Mouse (Mus musculus) kidney, postnatal 4 days (tissue): ENCODE data around the gene Ccdc65.

Source experiments
- DNase-seq, 2 experiments: peaks; one replicate each; pipeline ENCODE4 v3.0.0; 2021; ENCODE audit warnings: mixed read lengths in 2 of 2

Ccdc65 gene

DNA sequence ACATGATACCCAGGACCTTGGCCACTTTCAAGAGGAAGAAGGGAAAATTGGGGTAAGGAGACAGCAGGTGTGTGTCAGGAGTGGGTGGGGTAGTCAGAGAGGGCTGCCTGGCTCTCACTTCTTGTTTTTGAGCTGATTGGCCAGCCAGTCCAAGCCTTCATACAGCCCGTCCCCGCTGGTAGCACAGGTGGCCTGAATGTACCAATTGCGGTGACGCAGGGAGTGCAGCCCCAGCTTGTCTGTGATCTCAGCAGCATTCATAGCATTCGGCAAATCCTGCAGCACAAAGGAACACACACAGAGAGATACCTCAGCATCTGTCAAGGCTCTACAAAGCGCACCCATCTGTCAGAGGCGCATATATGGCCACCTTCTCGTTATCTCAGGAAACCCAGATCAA is 32.2 kb downstream of the Ccdc65 start:
- DNase-seq: no peak

DNA sequence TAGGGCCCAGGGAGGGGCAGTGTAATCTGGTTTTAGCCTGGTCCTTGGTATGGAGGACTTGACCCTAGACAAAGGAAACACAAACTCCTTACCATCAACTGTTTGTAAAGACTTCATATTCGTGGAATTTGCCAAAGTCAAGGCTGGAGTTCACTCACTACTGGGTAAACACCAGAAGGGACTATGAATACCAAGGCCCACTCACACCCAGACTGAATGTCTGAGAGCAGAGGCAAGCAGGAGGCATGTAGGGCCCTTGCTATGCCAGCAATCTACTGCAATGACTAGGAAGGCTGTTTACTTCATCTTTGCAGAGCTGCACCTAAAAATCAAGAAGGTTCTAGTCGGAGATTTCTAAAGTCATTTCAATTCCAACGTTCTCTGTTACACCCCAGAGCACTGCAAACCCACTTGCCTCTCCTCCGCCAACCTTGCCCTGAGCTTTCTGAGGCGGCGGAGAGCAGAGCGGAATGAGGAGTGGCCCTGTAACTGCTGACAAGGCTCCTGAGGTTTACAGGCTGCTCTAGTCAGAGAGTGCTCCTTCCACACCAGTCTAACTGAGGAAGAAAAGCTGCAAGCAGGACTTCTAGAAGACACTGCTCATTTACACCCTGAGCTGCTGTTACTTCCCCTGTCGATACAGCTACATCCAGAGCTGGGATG is 34.9 kb downstream of the Ccdc65 start:
- no peak for DNase-seq

DNA sequence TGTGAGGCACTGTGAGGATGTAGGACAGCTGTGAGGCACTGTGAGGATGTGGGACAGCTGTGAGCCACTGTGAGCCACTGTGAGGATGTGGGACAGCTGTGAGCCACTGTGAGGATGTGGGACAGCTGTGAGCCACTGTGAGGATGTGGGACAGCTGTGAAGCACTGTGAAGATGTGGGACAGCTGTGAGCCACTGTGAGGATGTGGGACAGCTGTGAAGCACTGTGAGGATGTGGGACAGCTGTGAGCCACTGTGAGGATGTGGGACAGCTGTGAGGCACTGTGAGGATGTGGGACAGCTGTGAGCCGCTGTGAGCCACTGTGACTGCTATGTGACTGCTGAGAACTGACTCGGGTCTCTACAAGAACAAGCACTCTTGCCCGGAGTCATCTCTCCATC is 35.9 kb downstream of the Ccdc65 start:
- peak; percentile 52 to 58 for DNase-seq

DNA sequence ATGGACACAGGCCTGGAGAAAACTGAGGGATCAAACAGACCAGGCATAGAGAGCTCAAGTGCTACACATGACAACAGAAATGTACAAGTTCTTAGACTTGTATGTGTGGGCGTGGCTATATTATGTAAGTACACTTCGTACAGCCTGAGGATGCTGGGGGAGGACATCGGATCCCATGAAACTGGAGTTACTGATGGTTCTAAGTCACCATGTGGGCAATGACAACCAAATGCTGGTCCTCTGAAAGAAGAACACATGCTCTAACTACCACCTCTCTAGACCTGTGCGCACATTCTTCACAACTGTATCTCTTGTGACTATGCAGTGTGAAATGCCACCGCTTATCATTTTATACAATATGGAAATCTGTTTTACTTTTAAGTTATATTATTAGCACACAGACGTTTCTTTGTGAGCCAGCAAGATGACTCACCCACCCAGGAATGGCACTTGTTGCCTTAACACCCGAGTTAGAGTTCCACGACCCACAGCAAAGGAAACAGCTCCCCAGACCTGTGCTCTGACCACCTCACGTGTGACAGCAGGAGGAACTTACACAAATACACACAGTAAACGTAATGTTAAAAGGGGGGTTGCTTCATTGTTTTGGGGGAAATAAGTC is 38.4 kb downstream of the Ccdc65 start:
- DNase-seq: no peak

GRCm38 (mm10) chr15:98747296-98747695 is 39.3 kb downstream of the Ccdc65 start:
- DNase-seq: no peak

- DNase-seq: no peak
Observed at GRCm38 (mm10) chr15:98749093-98749492, 41.1 kb downstream of the Ccdc65 start.

DNA sequence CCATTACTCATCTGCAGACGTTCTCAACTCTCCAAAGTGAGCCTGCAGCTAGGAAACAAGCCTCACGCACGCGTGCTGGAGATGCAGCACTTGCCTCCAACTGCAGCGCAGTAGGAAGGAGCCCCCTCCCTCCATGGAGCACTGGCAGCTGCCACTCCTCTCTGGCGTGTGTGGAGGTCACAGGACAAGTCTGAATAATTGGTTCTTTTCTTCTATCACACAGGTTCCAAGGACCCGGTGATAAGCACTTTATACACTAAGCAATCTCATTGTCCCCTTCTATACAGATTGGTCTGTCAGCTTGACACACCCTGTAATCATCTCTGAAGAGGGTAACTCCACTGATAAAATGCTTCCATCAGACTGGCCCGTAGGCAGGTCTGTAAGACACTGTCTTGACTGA is 45.0 kb downstream of the Ccdc65 start:
- no peak for DNase-seq

GRCm38 (mm10) chr15:98754125-98754524 is 46.1 kb downstream of the Ccdc65 start:
- no peak for DNase-seq

DNA sequence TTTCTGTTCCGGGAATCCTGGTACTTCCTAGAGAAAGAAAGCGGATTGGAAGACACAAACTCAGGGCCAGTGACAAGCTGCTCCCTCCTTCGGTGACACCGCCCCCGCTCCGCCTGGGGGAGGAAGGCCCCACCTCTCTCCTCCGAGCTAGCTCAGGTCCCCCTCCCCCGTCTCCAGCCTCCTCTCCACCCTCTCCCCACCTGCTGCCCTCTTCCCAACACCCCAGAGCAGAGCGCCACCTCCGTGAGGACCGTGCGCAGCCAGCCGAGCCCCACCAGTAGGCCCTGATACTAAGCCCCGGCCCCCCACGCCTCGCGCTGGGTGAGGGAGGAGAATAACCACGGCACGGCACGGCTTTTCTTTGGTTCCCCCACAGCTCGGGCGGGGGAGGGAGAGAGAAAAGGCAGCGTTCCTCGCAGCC is 54.2 kb downstream of the Ccdc65 start:
- DNase-seq: peak; percentile 85 to 91

GRCm38 (mm10) chr15:98762670-98763529 is 54.9 kb downstream of the Ccdc65 start, which contains the start of gene Arf3:
Gene Arf3 (minus strand): TSS chr15:98763214.
- DNase-seq: peak; percentile 97 to 98

- DNase-seq: no peak
Observed at GRCm38 (mm10) chr15:98765929-98766328, 57.9 kb downstream of the Ccdc65 start.

DNA sequence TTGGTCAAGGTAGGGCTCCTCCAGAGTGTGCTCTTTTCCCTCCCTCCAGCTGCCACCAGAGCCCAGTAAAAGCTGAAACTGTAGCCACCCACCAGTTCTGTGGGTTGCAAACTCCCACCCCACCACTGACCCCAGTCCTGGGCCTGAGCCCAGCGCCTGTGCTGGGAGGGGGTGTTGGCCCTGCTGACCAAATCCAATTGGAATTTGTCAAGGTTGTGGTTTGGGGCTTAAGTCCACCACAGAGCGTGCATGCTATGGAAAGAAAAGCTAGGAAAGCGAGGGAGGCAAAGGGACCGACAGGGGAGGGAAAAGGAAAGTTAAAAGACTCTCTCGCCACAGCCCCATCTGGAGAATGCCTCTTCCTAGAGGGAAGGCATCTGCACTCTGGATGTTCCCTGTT is 60.3 kb downstream of the Ccdc65 start:
- no peak for DNase-seq

GRCm38 (mm10) chr15:98771813-98772425 is 63.9 kb downstream of the Ccdc65 start:
- no peak for DNase-seq

GRCm38 (mm10) chr15:98772511-98773211 is 64.7 kb downstream of the Ccdc65 start:
- peak in 1 of 2 experiments; percentile 46 for DNase-seq
